Mouse (Mus musculus) heart, postnatal 0 days (tissue): Measurements from ENCODE around the gene Plekhg3.

Experiments used
- CTCF ChIP-seq: IDR thresholded peaks from 2 replicates; pipeline ENCODE4 v1.5.1; 2016; ENCODE audit warnings: antibody characterized with exemption, control low read depth, low read depth
- EP300 ChIP-seq: IDR thresholded peaks from 2 replicates; pipeline ENCODE4 v1.6.1; 2016; ENCODE audit warnings: antibody characterized with exemption, low read depth

DNA sequence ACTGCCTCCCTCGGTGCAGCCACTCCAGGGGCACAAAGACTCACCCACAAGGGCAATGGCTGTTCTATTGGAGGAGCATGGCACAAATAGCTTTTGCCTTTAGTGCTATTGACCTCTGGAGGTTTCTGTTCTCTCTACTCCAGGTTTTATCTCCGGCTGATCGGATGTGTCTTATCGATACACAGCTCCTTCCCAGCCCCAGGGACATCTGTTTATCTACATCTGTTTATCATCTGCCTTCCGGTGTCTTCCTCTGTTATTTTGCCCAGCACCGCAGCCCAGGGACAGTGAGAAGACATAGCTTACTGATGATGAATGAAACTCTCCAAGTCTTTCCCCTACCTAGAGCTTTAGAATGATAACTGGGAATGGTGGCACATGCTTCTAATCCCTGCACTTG is 30.6 kb upstream of the Plekhg3 start:
- no peak for TF ChIP-seq CTCF
- TF ChIP-seq EP300: no peak
